Mouse (Mus musculus): ENCODE data around the gene Nudt22.

DNA sequence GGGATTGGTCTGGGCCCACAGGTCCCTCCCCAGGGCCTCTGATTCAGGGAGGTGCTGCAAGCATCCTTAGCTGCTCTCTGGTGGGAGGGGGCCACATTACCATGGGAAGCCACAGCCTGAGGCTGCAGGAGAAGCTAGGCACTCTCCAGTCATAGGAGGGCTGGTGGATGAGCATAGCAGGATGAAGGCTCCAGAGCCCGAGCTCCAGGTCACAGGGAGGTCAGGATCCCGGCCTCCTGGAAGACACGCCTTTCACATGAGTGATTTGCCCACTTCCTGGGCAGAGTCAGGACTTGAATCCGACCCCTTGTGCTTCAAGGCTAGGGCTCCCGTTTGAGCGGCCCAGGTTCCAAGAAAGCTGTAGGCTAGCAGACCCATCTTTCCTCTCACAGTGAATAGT lies 24.3 kb downstream of the Nudt22 start:
- TF ChIP-seq POLR2A (IDR thresholded peaks at IDR 0.05; ENCODE audit: insufficient read depth, low read depth, low read length) (no peak), CTCF (IDR thresholded peaks at IDR 0.05; ENCODE audit: insufficient read depth, low read depth, low read length) (no peak)
